Mouse (Mus musculus) ES-E14 (cell line): ENCODE measurements around the gene Loxl3.

Experiments
- CHD2 ChIP-seq: IDR thresholded peaks from 2 replicates; pipeline ENCODE4 v1.6.1; 2014; ENCODE audit warnings: mild to moderate bottlenecking, low read depth, low read length, inconsistent platforms
- ZNF384 ChIP-seq: IDR thresholded peaks from 2 replicates; pipeline ENCODE4 v1.6.1; 2012; ENCODE audit warnings: low read depth, low read length, inconsistent platforms

- TF ChIP-seq ZNF384, result no peak
- no peak for TF ChIP-seq CHD2
These were observed 40.3 kb upstream of the Loxl3 start for GRCm38 (mm10) chr6:82993696-82994095.
